Mouse (Mus musculus): Measurements from ENCODE around the gene Gm45799.

The Gm45799 gene

DNA sequence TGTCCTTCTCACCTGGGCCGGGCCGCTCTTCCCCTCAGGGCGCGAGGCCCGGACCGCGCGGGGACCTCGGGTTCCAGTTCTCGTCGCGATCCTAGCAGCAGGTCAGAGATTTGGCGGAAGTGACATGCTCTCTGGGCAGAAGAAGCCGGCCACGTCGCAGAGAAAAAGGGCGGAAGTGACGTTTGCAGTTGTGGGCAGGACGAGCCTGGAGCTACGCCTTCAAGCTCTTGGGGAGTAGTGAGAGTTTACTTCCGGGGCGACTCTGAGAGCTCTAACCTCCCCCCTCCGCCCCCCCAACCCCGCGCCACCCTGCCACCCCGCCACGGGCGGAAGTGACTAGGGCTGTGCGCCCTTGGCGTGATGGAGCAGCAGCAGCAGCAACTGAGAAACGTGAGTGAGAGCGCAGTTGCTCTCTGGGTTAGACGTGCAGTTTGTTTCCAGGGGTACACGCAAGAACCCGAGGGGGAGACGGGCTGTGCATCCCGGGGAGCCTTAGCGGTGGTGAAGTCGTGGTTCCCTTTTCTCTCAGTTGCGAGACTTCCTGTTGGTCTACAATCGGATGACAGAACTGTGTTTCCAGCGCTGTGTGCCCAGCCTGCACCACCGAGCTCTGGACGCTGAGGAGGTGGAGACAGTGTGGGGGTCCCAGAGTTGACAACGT, at the start of gene Gm45799, which contains the start of gene Arfip2:
Gene Gm45799, plus strand, starts transcription at position 320 of the 661 bp plus-strand sequence.
Gene Arfip2, minus strand, starts transcription at position 184 of the 661 bp plus-strand sequence.
- DNase-seq = peak; percentile 99

DNA sequence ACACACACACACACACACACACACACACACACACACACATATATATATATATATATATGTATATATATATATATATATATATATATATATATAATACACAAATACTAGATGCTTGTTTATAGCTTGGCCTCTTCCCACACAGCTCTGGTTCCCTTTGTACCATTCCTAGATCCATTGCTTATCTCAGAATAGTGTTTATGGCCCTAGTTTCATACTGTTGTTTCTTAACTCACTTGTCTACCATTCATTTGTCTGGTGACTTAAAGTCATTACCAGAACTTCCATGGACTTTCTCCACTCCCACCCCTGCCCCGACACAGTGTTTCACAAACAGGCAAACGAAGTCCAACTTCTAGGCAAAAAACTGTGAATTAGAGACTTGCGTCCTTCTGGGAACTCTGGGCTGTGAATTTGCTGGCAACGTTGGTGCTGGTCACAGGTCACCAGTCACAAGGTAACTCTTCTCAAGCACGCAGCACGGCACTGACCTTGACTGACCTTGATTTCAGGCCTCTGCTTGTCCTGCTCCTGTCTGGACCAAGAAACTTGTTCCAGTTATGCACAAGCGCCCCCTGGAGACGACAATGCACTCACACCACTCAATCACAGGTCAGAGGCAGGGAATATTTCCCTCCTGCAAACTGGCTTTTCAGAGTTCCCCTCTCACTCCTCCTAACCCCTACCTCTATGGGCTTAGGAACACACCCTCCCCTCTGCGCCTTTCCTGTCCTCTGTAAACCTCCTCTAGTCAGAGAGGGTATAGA, 37.3 kb upstream of the Gm45799 start:
- peak; percentile 86 for DNase-seq

DNA sequence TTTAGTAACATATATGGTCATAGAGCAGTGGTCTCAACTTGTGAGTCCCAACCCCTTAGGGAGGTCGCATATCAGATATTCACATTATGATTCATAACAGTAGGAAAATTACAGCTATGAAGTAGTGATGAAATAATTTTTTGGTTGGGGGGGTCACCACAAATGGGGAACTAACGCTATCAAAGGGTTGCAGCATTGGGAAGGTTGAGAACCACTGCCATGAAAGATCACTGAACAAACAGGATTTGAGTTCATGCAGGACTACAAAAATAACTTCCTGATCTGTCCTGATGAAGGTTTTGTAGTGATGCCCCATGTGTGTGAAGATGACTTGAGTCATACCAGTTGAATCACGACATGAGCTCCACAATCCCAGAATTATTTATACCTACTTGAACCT, 31.9 kb upstream of the Gm45799 start:
- no peak for DNase-seq

DNA sequence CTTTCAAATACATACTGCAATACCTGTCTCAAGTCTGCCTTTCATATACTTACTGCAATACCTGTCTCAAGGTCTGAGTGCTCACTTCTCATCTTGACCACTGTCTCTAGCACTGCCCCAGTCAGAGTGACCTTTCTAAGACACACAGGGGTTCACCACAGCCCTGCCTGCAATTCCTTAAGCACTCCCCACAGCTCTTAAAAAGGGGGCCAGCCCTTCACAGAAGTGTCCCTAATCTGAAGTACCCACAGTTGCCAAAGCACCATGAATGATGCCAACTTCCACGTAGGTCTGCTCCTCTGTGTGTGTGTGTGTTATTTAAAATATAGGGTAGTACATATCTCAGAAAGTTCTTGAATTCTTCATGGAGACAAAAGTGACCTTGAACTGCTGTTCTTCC, 28.6 kb upstream of the Gm45799 start:
- DNase-seq = no peak

DNA sequence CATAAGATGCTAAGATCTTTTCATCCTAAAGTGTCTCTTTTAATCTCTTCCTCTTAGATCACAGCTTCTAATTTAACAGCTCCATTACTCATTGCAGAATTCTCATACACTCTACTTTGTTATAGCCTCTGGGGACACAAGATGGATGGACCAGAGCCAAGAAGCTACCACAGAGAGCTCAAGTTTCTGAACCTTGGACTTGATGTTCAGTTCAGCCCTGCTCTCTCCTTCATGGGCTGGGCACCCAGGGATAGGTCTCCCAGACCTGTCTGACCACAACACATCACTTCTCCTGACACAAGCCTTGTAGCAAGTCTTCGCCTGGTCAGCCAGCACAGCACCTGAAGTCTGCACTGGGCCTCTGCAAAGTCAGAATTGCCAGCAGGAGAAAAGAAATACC, 26.0 kb upstream of the Gm45799 start:
- no peak for DNase-seq

DNA sequence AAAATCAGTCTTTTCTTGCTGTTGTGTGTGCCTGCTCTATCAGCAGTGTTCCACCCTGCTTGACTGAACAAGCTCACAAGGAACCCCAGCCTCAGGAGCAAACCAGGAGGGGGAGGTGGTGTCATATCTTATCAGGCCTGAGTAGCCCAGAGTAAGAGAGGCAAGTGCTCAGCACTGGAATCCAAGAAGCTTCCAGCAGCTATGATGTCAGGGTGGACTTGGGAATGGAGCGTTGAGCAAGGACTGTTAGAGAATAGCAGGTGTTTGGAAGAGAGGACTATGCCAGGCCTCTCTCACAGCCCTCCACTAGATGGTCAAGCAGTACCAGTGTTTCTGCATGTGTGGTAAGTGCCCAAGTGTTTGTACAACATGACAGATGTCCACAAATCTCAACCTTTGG, 24.6 kb upstream of the Gm45799 start:
- DNase-seq = no peak

DNA sequence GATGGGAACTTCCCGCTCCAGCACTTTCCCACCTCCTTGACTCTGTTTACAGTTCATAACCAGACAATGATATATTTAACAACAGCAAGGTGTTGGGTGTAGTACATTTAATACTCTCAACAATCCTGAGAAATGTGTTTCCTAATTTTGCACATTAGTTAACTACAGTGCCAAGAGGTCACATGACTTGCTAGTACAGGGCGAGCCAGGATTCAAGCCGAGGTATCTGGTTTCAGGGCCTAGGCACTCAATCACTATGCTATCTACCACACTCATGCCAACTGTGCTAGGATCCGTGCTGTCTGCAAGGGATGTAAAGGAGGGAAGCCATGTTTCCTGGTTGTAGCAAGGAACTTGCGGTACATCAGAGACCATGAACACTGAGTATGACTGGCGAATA, 23.8 kb upstream of the Gm45799 start:
- no peak for DNase-seq

DNA sequence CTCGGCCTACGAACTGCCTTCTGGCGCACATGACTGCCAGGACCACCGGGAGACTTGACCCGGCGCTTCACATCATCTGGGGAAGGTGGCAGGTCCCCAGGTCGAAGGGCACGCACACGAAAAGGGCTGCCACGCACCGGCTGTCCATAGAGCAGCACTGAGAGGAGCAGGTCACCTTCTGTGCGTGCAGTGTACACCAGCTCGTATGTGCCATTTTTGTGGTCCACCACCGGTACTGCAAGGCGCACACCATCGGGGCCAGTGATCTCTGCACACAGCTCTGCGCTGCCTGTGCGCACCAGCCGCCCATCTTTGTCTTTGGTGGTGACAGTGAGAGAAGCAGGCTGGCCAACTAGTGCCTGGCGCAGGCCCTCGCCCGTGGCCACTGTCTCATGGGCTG, 22.5 kb upstream of the Gm45799 start:
- DNase-seq = no peak

DNA sequence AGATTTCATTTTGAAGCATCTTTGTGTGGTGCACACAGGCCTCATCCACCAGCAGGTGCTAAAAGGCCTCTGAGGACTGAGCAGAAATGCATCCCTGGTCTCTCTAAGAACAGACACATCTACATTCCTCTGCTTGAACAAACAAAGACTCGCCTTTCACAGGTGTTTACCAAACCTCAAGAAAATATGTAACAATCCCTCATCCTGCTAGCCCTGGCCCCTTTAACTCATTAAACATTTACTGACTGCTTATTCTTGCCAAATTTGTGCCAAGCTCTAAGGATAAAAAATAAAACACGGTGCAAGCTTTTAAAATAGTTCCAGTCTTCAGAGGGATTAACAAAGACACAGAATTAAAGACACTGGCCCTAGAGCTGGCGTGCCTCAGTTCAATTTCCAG, 20.7 kb upstream of the Gm45799 start:
- DNase-seq = no peak

DNA sequence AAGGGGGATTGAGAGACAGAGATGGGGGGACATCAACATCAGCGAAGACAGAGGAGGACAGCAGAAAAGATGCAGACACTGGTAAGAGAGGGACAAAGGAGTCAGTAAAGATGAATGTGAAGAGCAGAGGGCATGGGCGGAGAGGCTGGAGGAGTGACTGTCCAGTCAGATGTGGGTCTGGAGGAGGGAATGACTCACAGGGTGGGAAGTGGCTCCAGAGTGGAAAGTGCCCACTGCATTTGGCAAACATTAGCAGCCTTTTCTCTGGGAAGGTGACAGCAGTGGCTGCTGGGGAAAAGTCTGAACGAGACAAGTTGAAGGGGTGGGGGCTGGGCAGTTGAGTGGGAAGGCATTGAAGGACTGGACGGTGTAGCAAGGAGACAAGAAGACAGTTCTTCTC, 19.3 kb upstream of the Gm45799 start:
- peak; percentile 70 for DNase-seq

DNA sequence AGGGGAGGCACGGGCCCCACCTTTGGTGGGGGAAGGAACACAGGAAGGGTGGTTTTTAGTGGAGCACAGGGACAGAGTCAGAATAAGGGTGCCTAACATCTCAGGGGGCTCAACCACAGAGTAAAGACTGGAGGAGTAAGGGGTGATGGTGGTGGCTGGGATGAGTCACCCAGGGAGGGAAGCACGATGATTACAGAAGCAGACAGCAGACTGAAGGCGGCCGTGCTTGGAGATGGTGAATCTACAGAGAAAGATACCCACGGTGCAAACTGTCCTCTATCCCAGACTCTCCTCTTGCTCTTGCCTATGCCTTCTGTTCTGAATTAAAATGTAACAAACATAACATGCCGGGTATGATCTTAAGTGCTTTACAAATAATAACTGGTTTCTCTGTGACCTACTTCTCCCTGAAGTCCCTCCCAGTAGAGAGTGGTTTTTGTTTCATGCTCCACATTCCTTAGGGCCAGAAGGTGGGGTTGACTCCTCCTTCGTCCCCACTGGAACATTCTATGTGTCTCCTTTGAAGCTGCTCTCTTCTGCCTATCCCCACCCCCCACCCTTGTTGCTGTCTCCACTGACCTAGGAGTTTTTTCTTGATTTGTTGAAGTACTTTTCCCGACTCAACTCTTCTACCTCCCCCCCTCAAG, 18.6 kb upstream of the Gm45799 start:
- peak; percentile 55 for DNase-seq

DNA sequence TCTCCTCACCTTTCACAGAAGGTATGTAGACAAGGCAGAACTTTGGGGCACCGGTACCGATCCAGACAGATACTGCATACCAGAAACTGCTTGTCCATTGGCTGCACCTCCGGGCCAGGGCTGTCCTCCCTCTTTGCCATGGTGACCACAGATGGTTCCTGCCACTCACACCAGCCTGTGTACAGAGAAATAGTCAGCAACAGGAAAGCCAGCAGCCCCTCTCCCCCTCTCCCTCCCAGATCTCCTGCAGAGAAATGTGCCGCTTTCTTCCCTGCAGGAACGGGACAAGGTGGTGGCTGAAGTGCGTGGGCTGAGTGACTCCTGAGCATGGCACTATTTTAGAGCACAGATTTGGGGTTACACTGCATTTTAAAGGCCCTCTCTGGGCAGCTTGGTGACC, 15.0 kb upstream of the Gm45799 start:
- DNase-seq = peak; percentile 73

DNA sequence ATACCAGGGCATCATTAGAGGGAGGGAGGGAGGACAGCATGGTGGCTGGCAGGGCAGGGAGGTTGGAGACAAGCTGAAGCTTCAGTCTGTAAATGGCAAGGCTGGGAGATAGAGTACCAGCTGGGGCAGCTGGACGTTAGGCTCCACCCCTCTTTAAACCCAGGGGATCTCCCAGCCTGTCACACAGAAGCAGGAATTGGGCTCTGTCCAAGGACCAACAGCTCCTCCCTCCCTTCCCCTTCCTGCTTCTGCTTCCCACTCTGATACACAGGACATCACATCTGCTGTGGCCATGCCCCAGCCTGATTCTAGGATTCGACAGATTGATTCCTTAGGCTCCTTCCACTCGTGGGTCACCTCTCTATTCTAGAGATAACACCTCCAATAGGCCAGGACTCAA, 11.7 kb upstream of the Gm45799 start:
- peak; percentile 93 for DNase-seq

DNA sequence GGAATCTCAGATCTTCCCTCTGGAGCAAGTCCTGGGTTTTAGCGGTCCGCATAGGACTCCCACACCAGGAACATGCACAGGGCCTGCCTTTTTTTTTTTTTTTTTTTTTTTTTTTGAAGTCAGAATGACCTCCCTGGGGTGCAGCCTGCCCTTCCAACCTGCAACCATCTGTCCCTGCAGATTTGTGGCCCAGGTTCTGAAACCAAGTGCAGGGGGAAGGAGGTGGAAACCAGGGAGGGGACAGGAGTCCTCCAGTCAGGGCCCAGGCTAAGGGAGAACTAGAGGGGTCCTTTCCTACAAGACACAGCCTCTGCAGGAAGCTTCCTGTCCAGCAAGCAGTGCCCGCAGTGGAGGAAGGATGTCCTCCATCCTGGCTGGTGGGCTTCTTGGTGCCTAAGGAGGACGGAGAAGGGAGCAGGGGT, 7.8 kb upstream of the Gm45799 start:
- no peak for DNase-seq

DNA sequence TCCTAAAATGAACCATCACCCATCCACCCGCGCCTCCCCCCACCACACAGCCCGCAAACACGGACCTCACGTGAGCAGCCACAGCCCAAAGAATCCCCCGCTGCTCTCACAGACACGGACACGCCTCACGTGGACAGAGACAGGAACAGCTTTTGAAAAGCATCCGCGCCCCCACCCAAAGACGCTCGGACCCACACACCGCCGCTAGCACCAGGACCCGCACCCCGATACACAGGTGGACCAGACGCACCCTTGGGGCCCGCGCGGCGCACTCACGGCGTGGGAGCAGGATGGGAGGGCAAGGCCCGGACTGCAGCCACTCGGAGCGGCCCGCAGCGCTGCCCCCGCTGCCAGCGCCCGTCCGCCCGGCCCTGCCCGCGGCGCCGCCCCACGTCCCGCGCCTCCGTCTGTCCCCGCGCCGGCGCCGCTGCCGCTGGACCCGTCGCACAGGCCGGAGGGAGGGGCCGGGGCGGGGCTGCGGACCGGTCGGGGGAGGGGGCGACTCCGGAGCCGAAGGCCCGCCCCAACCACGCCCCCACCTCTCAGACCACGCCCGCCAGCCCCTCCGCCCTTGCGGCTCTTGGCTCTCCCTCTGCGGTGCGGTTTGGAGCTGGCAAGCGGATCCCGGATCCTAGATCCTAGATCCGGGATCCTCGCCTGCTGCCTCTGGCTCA, 7.1 kb upstream of the Gm45799 start, which contains the start of gene Trim3:
Gene Trim3, minus strand, starts transcription at position 445 of the 674 bp plus-strand sequence.
- DNase-seq = peak; percentile 93

DNA sequence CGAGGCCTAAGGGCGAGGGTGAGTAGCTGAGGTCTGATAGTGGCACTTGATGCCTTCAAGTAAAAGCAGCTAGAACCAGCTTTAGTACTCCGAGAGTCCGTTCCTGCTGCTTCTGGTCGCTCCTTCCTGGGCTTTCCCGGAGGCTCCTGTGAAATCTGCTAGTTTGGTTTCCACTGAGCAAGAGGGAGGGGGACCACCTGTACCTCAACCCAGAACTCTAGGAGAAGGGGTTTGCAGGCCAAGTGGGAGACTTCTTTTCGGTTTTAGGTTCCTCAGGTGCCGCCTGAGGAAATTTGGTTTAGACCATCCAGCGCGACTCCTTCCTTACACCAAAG, 6.6 kb upstream of the Gm45799 start:
- DNase-seq = no peak

DNA sequence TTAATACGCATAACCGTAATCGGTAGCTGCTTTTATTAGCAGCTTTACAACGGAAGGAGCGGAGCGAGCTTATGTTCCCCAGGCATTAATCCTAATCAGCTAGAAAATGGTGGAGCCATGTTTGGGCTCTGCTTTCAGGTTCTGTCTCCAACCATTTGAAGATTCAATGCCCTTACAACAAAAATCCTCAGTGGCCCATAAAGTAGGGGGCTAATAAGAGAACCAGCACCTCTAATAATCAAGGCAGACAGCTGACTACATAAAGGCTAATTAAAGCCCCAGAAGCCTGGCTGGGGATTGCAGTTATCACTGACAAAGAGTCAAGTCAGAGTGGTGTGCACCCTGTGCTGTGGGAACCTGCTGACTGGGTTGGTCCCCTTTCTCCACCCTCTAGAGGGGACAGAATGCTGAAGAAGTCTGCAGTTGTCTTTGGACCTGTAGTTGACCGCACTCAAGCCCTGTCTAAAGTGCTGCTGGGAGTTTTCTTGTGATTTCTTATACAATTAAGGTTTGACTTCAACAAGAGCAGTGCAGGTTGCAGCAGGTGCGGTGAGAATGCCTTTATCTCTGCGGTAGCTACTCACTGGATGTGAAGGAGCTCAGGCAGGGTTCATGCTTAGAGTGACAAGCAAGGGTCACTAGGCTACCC, 6.0 kb upstream of the Gm45799 start:
- no peak for DNase-seq

DNA sequence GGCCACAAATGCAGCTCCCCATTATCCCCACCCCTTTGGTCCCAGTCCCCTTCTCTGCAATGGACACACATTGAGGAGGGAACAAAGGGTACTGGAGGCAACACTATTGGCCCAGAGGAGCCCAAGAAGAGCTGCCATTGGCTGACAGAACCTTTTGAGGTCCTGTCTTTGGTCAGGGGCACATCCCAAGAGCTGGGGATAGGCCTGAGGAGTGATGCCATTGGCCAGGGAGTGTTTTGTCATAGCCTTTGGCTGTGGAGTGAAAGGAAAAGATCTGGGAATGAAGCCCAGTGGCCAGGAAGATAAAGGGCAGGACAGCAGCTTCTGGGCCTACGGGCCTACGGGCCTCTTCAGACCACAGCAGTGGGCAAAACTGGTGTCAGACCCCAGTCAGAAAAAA, 4.6 kb upstream of the Gm45799 start:
- DNase-seq = no peak

DNA sequence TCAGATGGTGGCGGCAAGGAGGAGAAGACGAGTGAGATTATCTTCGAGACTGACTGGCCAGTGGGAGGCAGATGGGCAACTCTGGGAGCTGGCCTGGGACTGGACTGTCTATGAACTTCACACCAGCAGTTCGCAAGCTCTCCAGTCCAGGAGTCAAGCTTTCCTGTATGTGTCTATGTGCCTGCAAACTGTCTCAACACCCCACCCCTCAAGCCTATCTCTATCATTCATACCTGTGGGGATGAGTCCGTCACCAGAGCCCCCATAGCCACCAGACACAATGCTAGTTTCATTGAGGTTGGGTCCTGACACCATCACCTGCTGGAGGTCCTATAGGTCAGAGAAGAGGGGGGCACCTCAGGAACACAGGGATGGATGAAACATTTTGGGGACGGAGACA, 1.6 kb upstream of the Gm45799 start:
- no peak for DNase-seq

DNA sequence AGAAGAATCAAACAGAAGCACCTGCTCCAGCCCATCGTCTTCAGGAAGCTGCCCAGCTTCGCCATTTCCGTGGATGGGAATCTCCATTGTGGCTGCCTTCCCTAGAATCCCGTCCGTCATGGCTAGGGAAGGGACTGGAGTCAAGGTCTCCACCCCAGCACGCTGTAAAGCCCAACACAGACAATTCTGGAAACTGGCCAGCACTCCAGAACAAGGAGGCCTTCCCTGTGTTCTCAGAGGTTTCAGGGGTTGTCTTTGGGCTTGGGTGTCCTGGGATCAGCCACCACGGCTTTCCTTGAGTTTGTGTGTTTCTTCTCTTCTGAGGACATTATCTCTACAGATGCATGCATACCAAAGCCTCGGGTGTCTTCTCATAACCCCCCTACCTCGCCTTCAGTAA, 1.0 kb upstream of the Gm45799 start:
- peak; percentile 54 for DNase-seq

DNA sequence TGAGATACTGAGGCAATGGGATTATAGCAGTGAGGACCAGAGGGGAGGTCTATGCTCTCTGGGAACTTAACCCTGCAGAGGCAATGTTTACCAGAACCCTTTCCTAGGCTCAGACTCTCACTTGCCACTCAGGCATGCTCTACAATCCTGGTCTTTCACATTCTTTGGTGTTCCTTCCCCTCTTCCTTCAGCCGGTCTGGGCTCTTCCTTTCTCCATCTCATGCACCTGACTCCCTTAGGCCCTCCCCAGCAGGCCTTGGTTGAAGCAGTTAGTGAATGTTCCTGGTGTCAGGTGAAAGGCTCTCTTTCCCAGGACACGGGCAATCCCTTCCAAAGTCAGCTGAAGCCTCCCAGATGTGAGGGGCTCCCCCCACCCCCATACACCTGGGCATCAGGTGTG, 596 bp upstream of the Gm45799 start, which contains the start of gene Timm10b:
Gene Timm10b, plus strand, starts transcription at position 301 of the 400 bp plus-strand sequence.
- DNase-seq = no peak

DNA sequence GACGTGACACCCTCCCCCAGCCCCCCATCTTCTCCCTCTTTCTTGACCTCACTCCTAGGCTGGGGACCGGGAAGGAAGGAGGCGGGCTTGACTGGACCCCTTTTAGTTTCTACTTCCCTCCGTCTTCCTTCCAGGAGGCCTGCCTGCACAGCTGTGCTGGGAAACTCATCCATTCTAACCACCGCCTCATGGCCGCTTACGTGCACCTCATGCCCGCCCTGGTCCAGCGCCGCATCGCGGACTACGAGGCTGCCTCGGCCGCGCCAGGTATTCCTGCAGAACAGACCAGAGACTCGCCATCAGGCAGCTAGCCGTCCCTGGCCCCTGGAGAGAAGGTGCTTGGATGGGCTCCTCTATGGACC, 523 bp downstream of the Gm45799 start:
- DNase-seq = no peak

DNA sequence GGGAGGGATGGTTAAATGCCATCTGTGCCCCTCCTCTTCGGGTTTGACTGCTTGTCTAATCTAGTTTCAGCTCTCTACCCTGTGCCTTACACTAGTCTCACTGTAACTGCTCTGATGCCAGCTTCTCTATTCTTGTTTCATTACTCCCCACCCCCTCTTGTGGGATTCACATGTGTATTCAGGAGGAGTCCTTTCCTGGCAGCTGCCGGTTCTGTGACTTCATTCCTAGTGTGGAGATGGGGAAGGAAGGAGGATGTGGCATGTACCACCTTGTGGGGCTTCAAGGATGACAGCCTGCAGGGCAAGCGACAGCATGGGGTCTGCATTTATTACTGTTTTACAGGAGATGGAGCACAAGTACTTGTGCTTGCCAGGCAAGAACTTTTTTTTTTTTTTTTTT, 1.6 kb downstream of the Gm45799 start:
- DNase-seq = no peak
